Comparison of ENCODE assay signal across 10 mouse cellular contexts in genomic region chr15:99469067-99469466, GRCm38 (mm10). TPM values are rescaled to one million over a fixed set of nuclear protein-coding genes. Genes with fewer than 3 reads are reported as not detected.
DNase-seq lines count a peak whose midpoint lies in the region; ATAC-seq and TF ChIP-seq lines count a peak whose summit lies in the region.
"Had no signal": no experiment of that assay in that cellular context is flagged by ENCODE, and none has a peak within 500 bp of the region (broad histone marks: within the 10 kb centered on the region; RNA-seq: fewer than 3 reads in every experiment).

No protein-coding gene starts in this region.

- no peak overlapping the region for H3K4me3 ChIP-seq in intestine, embryonic 14.5 days (ENCODE audit: low read depth, low read length)
- no peak overlapping the region for H3K4me3 ChIP-seq in intestine, embryonic 16.5 days (ENCODE audit: low read length)
- H3K4me3 ChIP-seq in heart, postnatal 0 days (ENCODE audit: low read depth, low read length) = no peak overlapping the region
- H3K4me3 ChIP-seq in myocyte = no peak overlapping the region
- H3K4me3 ChIP-seq: embryonic facial prominence, embryonic 15.5 days; neural tube, embryonic 13.5 days had no signal

- TF ChIP-seq POLR2A in myocyte (IDR thresholded peaks at IDR 0.05; ENCODE audit: insufficient read length, low read depth) = peak; percentile 13

- H3ac ChIP-seq in myocyte (ENCODE audit: control insufficient read depth, insufficient read length) = no peak overlapping the region

- WGBS in intestine, embryonic 14.5 days = 39% methylated on average over 3 of the region's 3 CpGs
- WGBS in intestine, embryonic 16.5 days = 36% methylated on average over 3 of the region's 3 CpGs
- 35% methylated on average over 3 of the region's 3 CpGs for WGBS in heart, postnatal 0 days

- H3K4me2 ChIP-seq in intestine, embryonic 14.5 days (ENCODE audit: low read length) = no peak overlapping the region
- H3K4me2 ChIP-seq in intestine, embryonic 16.5 days (ENCODE audit: low read depth, low read length) = no peak overlapping the region
- no peak overlapping the region for H3K4me2 ChIP-seq in heart, postnatal 0 days (ENCODE audit: low read depth, low read length)
- no peak overlapping the region for H3K4me2 ChIP-seq in myocyte (ENCODE audit: low read depth)
- H3K4me2 ChIP-seq: embryonic facial prominence, embryonic 15.5 days; neural tube, embryonic 13.5 days had no signal

- H3K9me3 ChIP-seq in intestine, embryonic 14.5 days (ENCODE audit: control insufficient read depth, low read length) = no peaks in the 10 kb centered on the region
- no peaks in the 10 kb centered on the region for H3K9me3 ChIP-seq in intestine, embryonic 16.5 days (ENCODE audit: control insufficient read depth, low read length)
- no peaks in the 10 kb centered on the region for H3K9me3 ChIP-seq in heart, postnatal 0 days (replicated peaks; ENCODE audit: control insufficient read depth, low read length)
- H3K9me3 ChIP-seq: embryonic facial prominence, embryonic 15.5 days; neural tube, embryonic 13.5 days had no signal

- peaks cover 10% of the 10 kb centered on the region for H3K4me1 ChIP-seq in intestine, embryonic 14.5 days (replicated peaks; ENCODE audit: control insufficient read depth, insufficient read depth, low read length)
- H3K4me1 ChIP-seq in intestine, embryonic 16.5 days (ENCODE audit: control insufficient read depth, insufficient read depth, low read length) = peaks cover 9% of the 10 kb centered on the region
- H3K4me1 ChIP-seq in heart, postnatal 0 days (ENCODE audit: control insufficient read depth, insufficient read depth) = peaks cover 15% of the 10 kb centered on the region

- peaks cover 11% of the 10 kb centered on the region; the same call in 1 of the 2 replicates for H3K36me3 ChIP-seq in intestine, embryonic 14.5 days (ENCODE audit: control insufficient read depth, insufficient read depth, low read length)
- no peaks in the 10 kb centered on the region for H3K36me3 ChIP-seq in intestine, embryonic 16.5 days (ENCODE audit: control insufficient read depth, insufficient read depth, low read length)
- no peaks in the 10 kb centered on the region for H3K36me3 ChIP-seq in heart, postnatal 0 days (replicated peaks; ENCODE audit: control insufficient read depth, insufficient read depth, low read length)
- no peaks in the 10 kb centered on the region for H3K36me3 ChIP-seq in myocyte (ENCODE audit: control insufficient read depth, insufficient read depth)

- H3K9ac ChIP-seq in intestine, embryonic 14.5 days (ENCODE audit: low read length) = no peak overlapping the region
- no peak overlapping the region for H3K9ac ChIP-seq in intestine, embryonic 16.5 days (ENCODE audit: low read depth, low read length)
- no peak overlapping the region for H3K9ac ChIP-seq in heart, postnatal 0 days (replicated peaks; ENCODE audit: low read depth, low read length)
- H3K9ac ChIP-seq: embryonic facial prominence, embryonic 15.5 days; neural tube, embryonic 13.5 days had no signal

- H3K27ac ChIP-seq in intestine, embryonic 14.5 days (ENCODE audit: low read depth) = no peak overlapping the region
- no peak overlapping the region for H3K27ac ChIP-seq in intestine, embryonic 16.5 days (ENCODE audit: low read length)
- H3K27ac ChIP-seq in heart, postnatal 0 days (ENCODE audit: low read depth) = peak overlapping the region; percentile 76; the same call in 1 of the 2 replicates
- H3K27ac ChIP-seq: embryonic facial prominence, embryonic 15.5 days; neural tube, embryonic 13.5 days had no signal

- no peak for TF ChIP-seq EP300 in heart, postnatal 0 days (IDR thresholded peaks at IDR 0.05; ENCODE audit: low read depth)

- TF ChIP-seq CTCF in heart, postnatal 0 days (IDR thresholded peaks at IDR 0.05; ENCODE audit: low read depth) = peak; percentile 91

- peaks cover 12% of the 10 kb centered on the region for H3K79me2 ChIP-seq in myocyte (ENCODE audit: control insufficient read depth, insufficient read depth)

- DNase-seq in intestine, embryonic 14.5 days (ENCODE audit: low spot score) = peak; percentile 83
- peak; percentile 91 for DNase-seq in ZHBTc4 (ENCODE audit: low read depth, low spot score)
- peak; percentile 83 for DNase-seq in heart, postnatal 0 days (ENCODE audit: low spot score)
- peak; percentile 36 to 70 for DNase-seq in left cerebral cortex, adult 8-10 months (ENCODE audit: low spot score in 2 of 2)
- DNase-seq in thymus, adult 18-20 months = peak; percentile 34 to 53

- H3K27me3 ChIP-seq in intestine, embryonic 14.5 days (replicated peaks; ENCODE audit: control insufficient read depth, insufficient read depth, low read length) = no peaks in the 10 kb centered on the region
- no peaks in the 10 kb centered on the region for H3K27me3 ChIP-seq in intestine, embryonic 16.5 days (replicated peaks; ENCODE audit: control insufficient read depth, insufficient read depth, low read length)
- no peaks in the 10 kb centered on the region for H3K27me3 ChIP-seq in heart, postnatal 0 days (ENCODE audit: control insufficient read depth, insufficient read depth, low read length)
- H3K27me3 ChIP-seq in myocyte (ENCODE audit: control insufficient read depth, insufficient read depth, insufficient read length) = no peaks in the 10 kb centered on the region
- H3K27me3 ChIP-seq: embryonic facial prominence, embryonic 15.5 days; neural tube, embryonic 13.5 days had no signal

- no peak for ATAC-seq in intestine, embryonic 14.5 days (replicated peaks; ENCODE audit: low FRiP score, low TSS enrichment, low read depth)
- ATAC-seq in intestine, embryonic 16.5 days = no peak
- peak; percentile 55 for ATAC-seq in common myeloid progenitor, adult 5-6 weeks (replicated peaks; ENCODE audit: low read depth, poor library complexity, severe bottlenecking)
- ATAC-seq in heart, postnatal 0 days (ENCODE audit: insufficient read depth, low read depth) = peak; percentile 48

TF ChIP-seq in myocyte, 11 proteins besides CTCF, POLR2A, EP300 and RAD21:
- TF ChIP-seq TCF3 (IDR thresholded peaks at IDR 0.05; ENCODE audit: insufficient read length, low read depth) (no peak), MAX (IDR thresholded peaks at IDR 0.05; ENCODE audit: low read depth) (peak; percentile 87), MYOG (IDR thresholded peaks at IDR 0.05; ENCODE audit: control insufficient read depth in 1 of 3, insufficient read depth in 1 of 3, insufficient read length in 2 of 3, low read depth in 2 of 3) (no peak), POLR2AphosphoS2 (IDR thresholded peaks at IDR 0.05; ENCODE audit: insufficient read length, low read depth) (peak; percentile 24), E2F4 (IDR thresholded peaks at IDR 0.05; ENCODE audit: insufficient read depth) (no peak), SRF (IDR thresholded peaks at IDR 0.05; ENCODE audit: control insufficient read depth, insufficient read length, low read depth) (no peak), MYOD1 (IDR thresholded peaks at IDR 0.05; ENCODE audit: control insufficient read depth in 1 of 3, insufficient read length in 2 of 3, low read depth in 2 of 3) (peak in 2 of 3 experiments; percentile 40 to 42), REST (IDR thresholded peaks at IDR 0.05; ENCODE audit: insufficient read depth, insufficient read length) (no peak), CEBPB (IDR thresholded peaks at IDR 0.05; ENCODE audit: insufficient read depth, poor library complexity, severe bottlenecking) (no peak), TCF12 (IDR thresholded peaks at IDR 0.05; ENCODE audit: insufficient read depth, poor library complexity, severe bottlenecking) (peak; percentile 1), USF1 (IDR thresholded peaks at IDR 0.05; ENCODE audit: low read depth) (peak; percentile 91)

RNA-seq across cellular contexts. Expression of gene Bcdin3d, which starts 5.5 kb away (rescaled TPM):
- polyA plus RNA-seq in intestine, embryonic 14.5 days (2014; fragmentation: Nextera tagmentation; extraction: Ambion mirVana) = 12.4 and 13.7 TPM in 2 replicates
- polyA plus RNA-seq in intestine, embryonic 16.5 days (2015; fragmentation: Nextera tagmentation; extraction: Ambion mirVana) = 14.3 and 16.2 TPM in 2 replicates
- total RNA-seq in common myeloid progenitor, adult 5-6 weeks (2017) = 4.9 and 5.4 TPM in 2 replicates
- total RNA-seq in heart, postnatal 0 days (2014; rRNA removed; ENCODE audit: low replicate concordance) = 3.5 and 11.0 TPM in 2 replicates
- polyA plus RNA-seq in heart, postnatal 0 days (2015; fragmentation: Nextera tagmentation; extraction: Ambion mirVana) = 12.5 and 13.1 TPM in 2 replicates
- total RNA-seq in left cerebral cortex, adult 8-10 months (2022) = 1 to 10 TPM; 4.5 to 6.2 (median 6.2) TPM
- 11.8 TPM for polyA plus RNA-seq in myocyte (2012; fragmentation: generic; extraction: Trizol)

RNA-seq across cellular contexts. Expression of gene Nckap5l, which starts 11.5 kb away (rescaled TPM):
- 8.9 and 9.3 TPM in 2 replicates for polyA plus RNA-seq in intestine, embryonic 14.5 days (2014; fragmentation: Nextera tagmentation; extraction: Ambion mirVana)
- polyA plus RNA-seq in intestine, embryonic 16.5 days (2015; fragmentation: Nextera tagmentation; extraction: Ambion mirVana) = 5.8 and 6.5 TPM in 2 replicates
- total RNA-seq in common myeloid progenitor, adult 5-6 weeks (2017) = 0.78 and 6.7 TPM in 2 replicates
- 7.5 and 35.0 TPM in 2 replicates for total RNA-seq in heart, postnatal 0 days (2014; rRNA removed; ENCODE audit: low replicate concordance)
- 3.7 and 5.0 TPM in 2 replicates for polyA plus RNA-seq in heart, postnatal 0 days (2015; fragmentation: Nextera tagmentation; extraction: Ambion mirVana)
- total RNA-seq in left cerebral cortex, adult 8-10 months (2022) = 10 to 100 TPM; 19.1 to 22.9 (median 19.5) TPM
- 40.9 TPM for polyA plus RNA-seq in myocyte (2012; fragmentation: generic; extraction: Trizol)

RNA-seq across cellular contexts. Expression of gene Faim2, which starts 58.9 kb away (rescaled TPM):
- polyA plus RNA-seq in intestine, embryonic 14.5 days (2014; fragmentation: Nextera tagmentation; extraction: Ambion mirVana) = 0.41 and 0.42 TPM in 2 replicates
- polyA plus RNA-seq in intestine, embryonic 16.5 days (2015; fragmentation: Nextera tagmentation; extraction: Ambion mirVana) = 0.91 and 1.1 TPM in 2 replicates
- total RNA-seq in common myeloid progenitor, adult 5-6 weeks (2017) = not detected in 2 replicates
- total RNA-seq in heart, postnatal 0 days (2014; rRNA removed; ENCODE audit: low replicate concordance) = not detected in 2 replicates
- polyA plus RNA-seq in heart, postnatal 0 days (2015; fragmentation: Nextera tagmentation; extraction: Ambion mirVana) = 0.11 TPM in 1 of 2 replicates, not detected in the other
- 100 to 1,000 TPM; 421 to 457 (median 452) TPM for total RNA-seq in left cerebral cortex, adult 8-10 months (2022)
- 0.40 TPM for polyA plus RNA-seq in myocyte (2012; fragmentation: generic; extraction: Trizol)

Comparison
In these comparisons a context has a peak if more than half of its experiments do, and no peak if none do; other contexts are left out.
1. ATAC-seq: peak in common myeloid progenitor, adult 5-6 weeks (single experiment) and heart, postnatal 0 days (single experiment); none in intestine, embryonic 14.5 days (single experiment) and intestine, embryonic 16.5 days (single experiment).
2. Peak in every context shown above with its lines, with median percentiles within 50 percentile points of each other: DNase-seq.